Mouse (Mus musculus) small intestine, adult 2 months (tissue): ENCODE data around the gene Mpp2. TPM values are rescaled to one million over a fixed set of nuclear protein-coding genes. Genes with fewer than 3 reads are reported as not detected.

ENCODE experiments used
- H3K27ac ChIP-seq: fragments of 200-500 bp; 2 replicates; pipeline ENCODE4 v1.5.1; 2012; ENCODE audit warnings: low read depth, low read length, control low read depth, inconsistent platforms; ENCODE audit not compliant: insufficient read depth
- H3K27me3 ChIP-seq: fragments of 200-500 bp; 2 replicates; pipeline ENCODE4 v1.6.1; 2012; ENCODE audit warnings: mild to moderate bottlenecking, moderate library complexity, low read length, inconsistent platforms; ENCODE audit not compliant: control insufficient read depth, insufficient read depth
- H3K36me3 ChIP-seq: fragments of 200-500 bp; 2 replicates; pipeline ENCODE4 v1.6.1; 2012; ENCODE audit warnings: mild to moderate bottlenecking, low read length, control low read depth, inconsistent platforms; ENCODE audit not compliant: control insufficient read depth, insufficient read depth
- H3K4me1 ChIP-seq: fragments of 200-500 bp; 2 replicates; pipeline ENCODE4 v1.6.1; 2012; ENCODE audit warnings: low read length, inconsistent platforms, mixed read lengths; ENCODE audit not compliant: control insufficient read depth, insufficient read depth, insufficient read length
- H3K4me3 ChIP-seq: fragments of 200-500 bp; 2 replicates; pipeline ENCODE4 v1.5.1; 2012; ENCODE audit warnings: low read depth, mild to moderate bottlenecking, control low read depth, inconsistent platforms, low read length, moderate library complexity
- CTCF ChIP-seq: fragments of 200-500 bp; IDR thresholded peaks from 2 replicates; pipeline ENCODE4 v1.5.1; 2012; ENCODE audit warnings: low read depth, mild to moderate bottlenecking, control low read depth, inconsistent platforms, low read length, moderate library complexity, mixed read lengths; ENCODE audit not compliant: insufficient replicate concordance, insufficient read length; ENCODE audit errors: extremely low read depth
- POLR2A ChIP-seq: fragments of 200-500 bp; IDR thresholded peaks from 2 replicates; pipeline ENCODE4 v1.6.1; 2012; ENCODE audit warnings: low read depth, mild to moderate bottlenecking, control low read depth, inconsistent platforms, low read length, moderate library complexity
- WGBS: fragments of 180-500 bp; shearing (Covaris S2); methylation state at CpG from one replicate; pipeline ENCODE4 v1.1.7; 2018; 5-methylcytosine and 5-hydroxymethylcytosine counted together
- polyA plus RNA-seq: library from polyadenylated mRNA; depleted of rRNA; stranded (reverse); fragments of >200 nt; gene quantifications from 2 replicates; pipeline ENCODE4 v1.2.3, GENCODE M21; 2012

Mpp2 gene
- polyA plus RNA-seq, 1 experiment, result 1.2 TPM

DNA sequence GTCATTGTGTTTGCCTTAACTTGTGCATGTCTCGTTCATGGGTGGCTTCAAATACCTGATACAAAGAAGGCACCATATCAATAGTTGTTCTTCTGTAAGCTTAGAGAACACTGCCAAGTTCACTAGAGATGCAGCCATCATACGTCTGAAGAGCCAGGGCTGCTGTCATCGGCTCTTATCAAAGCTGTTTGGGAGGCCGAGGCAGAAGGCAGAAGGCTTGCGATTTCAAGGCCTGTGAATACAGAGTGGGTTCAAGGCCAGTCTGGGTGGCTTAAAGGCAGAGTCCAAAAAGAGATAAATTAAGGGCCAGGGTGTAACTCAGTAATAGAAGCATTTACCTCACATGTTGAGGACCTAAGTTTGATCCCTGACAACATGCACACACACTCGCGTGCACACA is 52.0 kb downstream of the Mpp2 start:
- Histone ChIP-seq H3K4me3 (no peak overlapping the region), H3K36me3 (no peaks in the 10 kb centered on the region), H3K4me1 (peaks cover 4% of the 10 kb centered on the region; the same call in 1 of the 2 replicates), H3K27ac (no peak overlapping the region), H3K27me3 (no peaks in the 10 kb centered on the region)
- TF ChIP-seq CTCF, result no peak
- no peak for TF ChIP-seq POLR2A
- WGBS, result 78% methylated on average over 7 of the region's 7 CpGs

GRCm38 (mm10) chr11:102035456-102035960 is 52.8 kb downstream of the Mpp2 start:
- peaks cover 4% of the 10 kb centered on the region for H3K4me1 ChIP-seq
- no peak overlapping the region for H3K4me3 ChIP-seq
- no peaks in the 10 kb centered on the region for H3K27me3 ChIP-seq
- no peak overlapping the region for H3K27ac ChIP-seq
- H3K36me3 ChIP-seq, result no peaks in the 10 kb centered on the region
- TF ChIP-seq POLR2A (no peak), CTCF (no peak)
- 83% methylated on average over 5 of the region's 5 CpGs for WGBS

- TF ChIP-seq CTCF, result no peak
- no peak for TF ChIP-seq POLR2A
- Histone ChIP-seq H3K4me1 (peaks cover 4% of the 10 kb centered on the region), H3K27ac (no peak overlapping the region), H3K4me3 (no peak overlapping the region), H3K27me3 (no peaks in the 10 kb centered on the region), H3K36me3 (no peaks in the 10 kb centered on the region)
- WGBS, result 68% methylated on average over 8 of the region's 8 CpGs
These were observed 53.4 kb downstream of the Mpp2 start for GRCm38 (mm10) chr11:102034887-102035286.

GRCm38 (mm10) chr11:102033055-102033591 is 55.2 kb downstream of the Mpp2 start:
- TF ChIP-seq CTCF, result no peak
- peaks cover 4% of the 10 kb centered on the region for H3K4me1 ChIP-seq
- H3K4me3 ChIP-seq, result no peak overlapping the region
- WGBS, result 46% methylated on average over 12 of the region's 12 CpGs
- peak overlapping the region; percentile 23 for H3K27ac ChIP-seq
- no peaks in the 10 kb centered on the region for H3K27me3 ChIP-seq
- H3K36me3 ChIP-seq, result no peaks in the 10 kb centered on the region

DNA sequence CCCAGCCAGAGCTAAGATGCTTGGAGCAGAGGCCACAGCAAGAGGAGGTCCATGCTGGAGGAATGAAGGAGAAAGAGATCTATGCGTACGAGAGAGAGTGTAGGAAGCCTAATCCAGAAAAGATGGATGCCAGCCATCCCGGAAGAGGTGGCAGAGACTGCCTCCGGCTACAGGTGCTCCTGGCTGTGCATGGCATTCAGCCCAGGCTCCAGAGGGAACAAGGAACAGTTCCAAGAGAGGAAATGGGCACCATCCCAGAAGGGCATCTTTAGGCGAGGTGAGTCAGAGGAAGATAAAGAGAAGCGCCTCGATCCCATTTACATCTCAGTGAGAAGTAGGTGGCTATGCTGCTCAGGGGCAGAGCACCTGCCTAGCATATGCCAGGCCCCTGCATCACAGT is 57.2 kb downstream of the Mpp2 start:
- no peaks in the 10 kb centered on the region for H3K27me3 ChIP-seq
- WGBS, result 30% methylated on average over 7 of the region's 7 CpGs
- no peaks in the 10 kb centered on the region for H3K36me3 ChIP-seq
- H3K4me1 ChIP-seq, result peaks cover 10% of the 10 kb centered on the region
- no peak for TF ChIP-seq CTCF
- TF ChIP-seq POLR2A, result no peak
- no peak overlapping the region for H3K4me3 ChIP-seq
- no peak overlapping the region for H3K27ac ChIP-seq

- no peak for TF ChIP-seq POLR2A
- no peak for TF ChIP-seq CTCF
- 40% methylated on average over 7 of the region's 7 CpGs for WGBS
These were observed 58.3 kb downstream of the Mpp2 start for GRCm38 (mm10) chr11:102029966-102030365.

GRCm38 (mm10) chr11:102029304-102029703 is 59.0 kb downstream of the Mpp2 start:
- no peak overlapping the region for H3K4me3 ChIP-seq
- H3K27ac ChIP-seq, result no peak overlapping the region
- 85% methylated on average over 4 of the region's 4 CpGs for WGBS
- no peak for TF ChIP-seq CTCF
- no peaks in the 10 kb centered on the region for H3K36me3 ChIP-seq
- 0 out of 2 replicates have a peak, but pooled peaks cover 4% of the 10 kb centered on the region for H3K27me3 ChIP-seq
- H3K4me1 ChIP-seq, result peaks cover 11% of the 10 kb centered on the region

More at GRCm38 (mm10) chr11:102029966-102030365, 58.3 kb downstream of the Mpp2 start:
- H3K27me3 ChIP-seq, result 0 out of 2 replicates have a peak, but pooled peaks cover 4% of the 10 kb centered on the region
- H3K36me3 ChIP-seq, result no peaks in the 10 kb centered on the region
- H3K4me1 ChIP-seq, result peaks cover 11% of the 10 kb centered on the region
- H3K27ac ChIP-seq, result no peak overlapping the region
- H3K4me3 ChIP-seq, result no peak overlapping the region

DNA sequence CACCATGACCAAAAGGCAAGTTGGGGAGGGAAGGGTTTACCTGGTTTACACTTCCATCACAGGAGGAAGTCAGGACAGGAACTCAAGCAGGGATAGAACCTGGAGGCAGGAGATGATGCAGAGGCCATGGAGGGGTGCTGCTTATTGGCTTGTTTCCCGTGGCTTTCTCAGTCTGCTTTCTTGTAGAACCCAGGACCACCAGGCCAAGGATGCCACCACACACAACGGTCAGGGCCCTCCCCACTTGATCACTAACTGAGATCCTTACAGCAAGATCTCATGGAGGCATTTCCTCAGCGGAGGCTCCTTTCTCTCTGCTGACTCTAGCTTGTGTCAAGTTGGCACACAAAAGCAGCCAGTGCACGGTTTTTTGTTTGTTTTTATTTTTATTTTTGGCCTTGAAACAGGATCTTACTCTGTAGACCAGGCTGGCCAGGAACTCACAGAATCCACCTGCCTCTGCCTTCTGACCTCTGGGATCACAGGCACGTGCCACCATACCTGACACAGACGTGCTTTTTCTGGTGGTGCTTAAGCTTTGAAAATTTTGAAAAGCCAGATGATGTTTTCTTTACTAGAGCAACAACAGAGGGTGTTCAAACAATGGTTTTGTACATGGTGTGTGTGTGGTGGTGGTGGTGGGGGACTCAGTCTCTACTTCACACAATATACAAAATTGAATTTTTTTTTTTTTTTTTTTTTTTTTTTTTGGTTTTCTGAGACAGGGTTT is 60.1 kb downstream of the Mpp2 start, which contains the start of gene Mpp3:
Gene Mpp3 (minus strand): TSS at position 375 of the 730 bp plus-strand sequence.
- no peak within 1 kb of the TSS for H3K4me3 ChIP-seq
- H3K4me1 ChIP-seq, result peaks cover 9% of the 10 kb centered on the region
- H3K36me3 ChIP-seq, result no peaks in the 10 kb centered on the region
- no peak within 1 kb of the TSS for H3K27ac ChIP-seq
- H3K27me3 ChIP-seq, result 0 out of 2 replicates have a peak, but pooled peaks cover 4% of the 10 kb centered on the region
- TF ChIP-seq POLR2A, result no peak
- no peak for TF ChIP-seq CTCF
- WGBS, result 71% methylated on average over 6 of the region's 6 CpGs
